Mouse (Mus musculus) forebrain, embryonic 12.5 days (tissue): Measurements from ENCODE around the gene Trip12. TPM values are rescaled to one million over a fixed set of nuclear protein-coding genes. Genes with fewer than 3 reads are reported as not detected.

Source experiments
- ATAC-seq: fragments of 200-750 bp; cut with Nextera tagmentation; 2 replicates; pipeline ENCODE4 v1.8.0; 2017; ENCODE audit warnings: moderate TSS enrichment; ENCODE audit not compliant: low FRiP score
- H3K27ac ChIP-seq: fragments of 300-500 bp; sonication (generic); 2 replicates; pipeline ENCODE4 v1.5.1; 2016; ENCODE audit warnings: mild to moderate bottlenecking
- H3K27me3 ChIP-seq: fragments of 300-500 bp; sonication (generic); 2 replicates; pipeline ENCODE4 v1.6.1; 2016; ENCODE audit warnings: mild to moderate bottlenecking
- H3K36me3 ChIP-seq: fragments of 300-500 bp; sonication (generic); replicated peaks from 2 replicates; pipeline ENCODE4 v1.6.1; 2016; ENCODE audit warnings: mild to moderate bottlenecking
- H3K4me1 ChIP-seq: fragments of 300-500 bp; sonication (generic); 2 replicates; pipeline ENCODE4 v1.6.1; 2016
- H3K4me2 ChIP-seq: fragments of 300-500 bp; sonication (generic); 2 replicates; pipeline ENCODE4 v1.6.1; 2016; ENCODE audit warnings: mild to moderate bottlenecking, moderate library complexity
- H3K4me3 ChIP-seq: fragments of 300-500 bp; sonication (generic); replicated peaks from 2 replicates; pipeline ENCODE4 v1.5.1; 2016; ENCODE audit warnings: mild to moderate bottlenecking
- H3K9ac ChIP-seq: fragments of 300-500 bp; sonication (generic); 2 replicates; pipeline ENCODE4 v1.6.1; 2016; ENCODE audit warnings: mild to moderate bottlenecking
- H3K9me3 ChIP-seq: fragments of 300-500 bp; sonication (generic); 2 replicates; pipeline ENCODE4 v1.6.1; 2016
- WGBS: fragments of 180-500 bp; shearing (Covaris S2); methylation state at CpG from one replicate; pipeline ENCODE4 v1.1.7; 2016; 5-methylcytosine and 5-hydroxymethylcytosine counted together
- polyA plus RNA-seq: library from polyadenylated mRNA; unstranded; fragments of >200 nt; fragmentation: Nextera tagmentation; extraction: Ambion mirVana; gene quantifications from 2 replicates; pipeline ENCODE4 v1.2.1, GENCODE M21; 2016

Gene Trip12
- polyA plus RNA-seq, 1 experiment from 2014 or later = 108 TPM

DNA sequence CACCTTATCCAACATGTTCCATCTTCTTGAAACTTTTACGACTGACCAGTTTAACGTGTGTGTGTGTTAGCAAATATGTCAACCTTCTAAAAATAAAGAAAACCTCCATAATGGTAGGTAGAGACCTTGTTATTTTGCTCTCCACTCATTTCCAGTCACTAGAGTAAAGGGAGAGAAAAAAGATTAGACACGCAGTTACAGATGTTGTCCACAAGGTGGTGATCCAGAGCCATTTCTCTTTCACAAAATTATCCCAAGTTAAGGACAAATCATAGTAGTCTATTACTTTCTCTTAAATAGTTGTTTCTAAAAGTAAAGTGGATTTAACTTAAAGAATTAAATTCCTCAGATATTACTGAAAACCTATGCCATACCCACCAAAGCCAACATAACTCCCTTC lies 106.5 kb downstream of the Trip12 start:
- H3K4me2 ChIP-seq = no peak overlapping the region
- peaks cover 49% of the 10 kb centered on the region for H3K36me3 ChIP-seq
- no peaks in the 10 kb centered on the region for H3K9me3 ChIP-seq
- H3K27me3 ChIP-seq = no peaks in the 10 kb centered on the region
- ATAC-seq = no peak
- no peaks in the 10 kb centered on the region for H3K4me1 ChIP-seq
- H3K27ac ChIP-seq = no peak overlapping the region
- H3K4me3 ChIP-seq = no peak overlapping the region
- WGBS = 70% methylated on average over 3 of the region's 3 CpGs
- no peak overlapping the region for H3K9ac ChIP-seq

DNA sequence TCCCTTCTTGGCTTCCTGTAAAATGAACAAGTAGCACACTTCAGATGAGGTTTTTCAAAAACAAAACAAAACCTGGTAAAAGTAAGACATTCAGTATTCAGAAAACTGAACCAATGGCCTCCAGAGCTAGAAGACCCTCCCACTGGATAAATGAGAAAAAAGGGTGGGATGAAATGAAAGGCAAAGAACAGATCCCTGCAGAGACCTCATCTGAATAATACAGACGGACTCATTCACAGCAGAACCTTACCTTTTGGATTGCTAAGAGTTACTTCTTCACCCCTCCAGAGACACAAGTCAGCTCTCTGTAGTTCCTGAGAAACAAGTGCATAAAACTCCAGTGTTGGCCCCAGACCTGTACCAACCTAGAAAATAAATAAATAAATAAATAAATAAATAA lies 108.6 kb downstream of the Trip12 start:
- no peaks in the 10 kb centered on the region for H3K9me3 ChIP-seq
- WGBS = 83% methylated on average over 1 of the region's 1 CpGs
- H3K27ac ChIP-seq = no peak overlapping the region
- peaks cover 47% of the 10 kb centered on the region for H3K36me3 ChIP-seq
- H3K4me1 ChIP-seq = no peaks in the 10 kb centered on the region
- H3K27me3 ChIP-seq = no peaks in the 10 kb centered on the region
- no peak overlapping the region for H3K4me3 ChIP-seq
- no peak for ATAC-seq
- no peak overlapping the region for H3K4me2 ChIP-seq
- H3K9ac ChIP-seq = no peak overlapping the region

GRCm38 (mm10) chr1:84722841-84723240 lies 117.5 kb downstream of the Trip12 start:
- Histone ChIP-seq H3K9me3 (no peaks in the 10 kb centered on the region), H3K4me3 (no peak overlapping the region), H3K9ac (no peak overlapping the region), H3K27ac (no peak overlapping the region), H3K27me3 (no peaks in the 10 kb centered on the region), H3K4me1 (no peaks in the 10 kb centered on the region), H3K36me3 (peaks cover 54% of the 10 kb centered on the region), H3K4me2 (no peak overlapping the region)
- ATAC-seq = no peak

DNA sequence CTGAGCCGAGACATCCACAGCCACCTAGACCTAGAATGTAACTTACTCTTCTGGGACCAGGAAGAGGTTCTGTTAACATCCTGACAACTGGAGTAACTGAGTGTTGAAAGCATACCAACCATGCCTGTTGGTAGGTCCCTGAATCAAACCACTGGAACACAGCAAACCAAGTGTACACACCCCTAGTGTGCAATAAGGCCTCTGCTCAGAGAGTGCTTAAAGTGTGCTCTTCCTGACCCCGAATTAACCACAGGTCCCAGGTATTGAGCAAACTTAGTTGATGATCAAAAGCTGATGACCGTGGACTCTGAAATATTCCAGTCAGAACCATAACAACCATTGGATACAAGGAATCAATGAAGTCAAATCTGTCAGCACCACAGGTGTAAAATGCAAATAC lies 117.9 kb downstream of the Trip12 start:
- Histone ChIP-seq H3K4me2 (no peak overlapping the region), H3K4me1 (no peaks in the 10 kb centered on the region), H3K27ac (no peak overlapping the region), H3K9ac (no peak overlapping the region), H3K27me3 (no peaks in the 10 kb centered on the region), H3K9me3 (no peaks in the 10 kb centered on the region), H3K4me3 (no peak overlapping the region), H3K36me3 (peaks cover 50% of the 10 kb centered on the region)
- whole genome bisulfite sequencing = 95% methylated on average over 3 of the region's 3 CpGs
- no peak for ATAC-seq

GRCm38 (mm10) chr1:84721942-84722341 lies 118.4 kb downstream of the Trip12 start:
- Histone ChIP-seq H3K9ac (no peak overlapping the region), H3K4me1 (no peaks in the 10 kb centered on the region), H3K27me3 (no peaks in the 10 kb centered on the region), H3K9me3 (no peaks in the 10 kb centered on the region), H3K27ac (no peak overlapping the region), H3K4me3 (no peak overlapping the region), H3K36me3 (peaks cover 46% of the 10 kb centered on the region), H3K4me2 (no peak overlapping the region)
- 0 out of 2 replicates have a peak, but pooled peaks have one; percentile 35 for ATAC-seq
- WGBS = 94% methylated on average over 3 of the region's 3 CpGs

DNA sequence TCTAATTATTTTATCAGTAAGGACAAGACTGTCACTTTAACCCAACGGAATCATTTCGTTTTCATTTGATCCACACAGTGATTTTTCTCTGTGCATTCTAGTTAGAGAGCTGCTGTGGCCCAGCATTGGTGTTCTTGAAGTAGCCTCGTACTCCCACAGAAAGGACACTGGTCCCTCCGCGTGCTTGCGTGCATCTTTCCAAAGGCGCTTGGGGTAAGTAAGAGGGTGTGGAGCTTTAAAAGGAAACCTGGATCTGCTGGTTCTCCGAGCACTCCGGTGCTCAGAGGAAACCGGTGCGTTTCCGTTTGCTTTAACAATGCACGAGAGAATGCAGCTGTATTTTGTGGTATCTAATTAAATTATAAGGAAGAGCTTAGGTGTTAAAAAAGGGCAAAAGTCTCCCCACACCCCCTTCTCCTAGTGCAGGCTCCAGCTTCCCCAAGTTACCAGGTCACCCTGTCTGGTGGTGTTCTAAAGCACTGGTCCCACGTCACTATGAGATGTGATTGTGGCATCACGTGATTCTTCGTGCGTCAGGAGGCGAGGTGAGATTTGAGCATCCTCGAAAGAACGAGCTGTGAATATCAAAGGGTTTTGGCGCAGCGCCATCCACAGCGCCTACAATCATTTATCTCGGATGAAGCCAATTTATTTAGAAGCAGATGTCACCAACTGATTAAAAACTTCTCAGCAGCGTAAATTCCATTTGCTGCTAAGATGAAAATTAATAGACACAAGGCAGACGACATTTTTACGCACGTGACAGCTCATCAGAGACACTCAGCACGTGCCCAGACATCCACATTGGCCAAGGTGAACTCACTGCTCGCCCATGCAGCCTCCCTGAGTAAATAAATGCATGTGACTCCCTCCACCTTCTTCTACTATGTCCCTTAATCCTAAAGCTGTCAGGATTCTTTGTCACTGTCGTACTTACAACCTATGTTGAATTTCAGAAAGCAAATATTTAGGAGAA lies 130.2 kb downstream of the Trip12 start:
- H3K27me3 ChIP-seq = no peaks in the 10 kb centered on the region; the same call in 1 of the 2 replicates
- peak overlapping the region; percentile 46; the same call in 1 of the 2 replicates for H3K27ac ChIP-seq
- peak overlapping the region; percentile 57 for H3K4me2 ChIP-seq
- H3K9me3 ChIP-seq = no peaks in the 10 kb centered on the region
- no peaks in the 10 kb centered on the region for H3K36me3 ChIP-seq
- ATAC-seq = peak; percentile 87
- peak overlapping the region; percentile 33 for H3K4me3 ChIP-seq
- H3K4me1 ChIP-seq = 0 out of 2 replicates have a peak, but pooled peaks cover 4% of the 10 kb centered on the region
- WGBS = 16% methylated on average over 31 of the region's 31 CpGs
- peak overlapping the region; percentile 40 for H3K9ac ChIP-seq

DNA sequence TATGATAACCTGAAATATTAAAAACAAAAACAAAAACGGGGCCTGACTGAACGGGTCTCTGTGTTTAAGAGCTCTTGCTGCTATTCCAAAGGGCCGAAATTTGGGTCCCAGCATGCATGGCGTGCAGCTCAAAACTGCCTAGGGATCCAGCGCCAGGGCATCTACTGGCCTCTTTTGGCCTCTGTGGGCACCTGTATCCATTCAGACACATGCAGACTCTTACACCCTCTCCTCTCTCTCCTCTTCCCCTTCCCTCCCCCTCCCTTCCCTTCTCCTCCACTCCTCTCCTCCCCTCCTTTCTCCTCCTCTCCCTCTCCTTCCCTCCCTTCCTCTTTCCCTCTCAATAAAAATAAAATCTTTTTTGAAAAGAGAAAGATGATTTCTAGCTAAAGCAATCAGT lies 130.9 kb downstream of the Trip12 start:
- Histone ChIP-seq H3K4me1 (0 out of 2 replicates have a peak, but pooled peaks cover 4% of the 10 kb centered on the region), H3K9ac (peak overlapping the region; percentile 40; the same call in 1 of the 2 replicates), H3K4me3 (peak overlapping the region; percentile 33), H3K36me3 (no peaks in the 10 kb centered on the region), H3K27me3 (no peaks in the 10 kb centered on the region; the same call in 1 of the 2 replicates), H3K9me3 (no peaks in the 10 kb centered on the region), H3K27ac (no peak overlapping the region), H3K4me2 (peak overlapping the region; percentile 57)
- ATAC-seq = peak; percentile 59; the same call in 1 of the 2 replicates
- 33% methylated on average over 5 of the region's 5 CpGs for WGBS

GRCm38 (mm10) chr1:84700254-84700653 lies 140.1 kb downstream of the Trip12 start:
- no peak overlapping the region for H3K27ac ChIP-seq
- 99% methylated on average over 6 of the region's 6 CpGs for WGBS
- no peak for ATAC-seq
- no peak overlapping the region for H3K4me2 ChIP-seq
- H3K9me3 ChIP-seq = no peaks in the 10 kb centered on the region
- peaks cover 2% of the 10 kb centered on the region; the same call in 1 of the 2 replicates for H3K27me3 ChIP-seq
- peaks cover 13% of the 10 kb centered on the region; the same call in 1 of the 2 replicates for H3K4me1 ChIP-seq
- H3K4me3 ChIP-seq = no peak overlapping the region
- H3K36me3 ChIP-seq = no peaks in the 10 kb centered on the region
- H3K9ac ChIP-seq = no peak overlapping the region

DNA sequence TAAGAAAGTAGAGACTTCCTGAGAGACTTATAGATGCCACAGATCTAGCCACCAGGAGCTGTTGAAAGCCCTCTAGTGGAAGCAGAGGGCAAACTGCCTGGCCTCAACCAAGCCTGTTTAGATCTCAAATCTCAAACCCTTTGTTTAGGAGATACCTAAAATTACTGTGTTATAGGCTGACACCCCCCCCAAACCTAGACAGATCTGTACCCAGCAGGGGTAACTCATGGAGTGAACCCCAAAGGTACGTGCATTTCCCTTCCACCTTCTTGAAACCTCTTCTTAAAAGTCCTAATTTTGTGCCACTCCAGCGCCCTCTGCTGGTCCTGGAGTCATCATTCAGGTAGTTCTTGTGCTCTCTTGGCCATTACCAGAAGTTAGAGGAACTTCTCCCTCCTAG lies 143.2 kb downstream of the Trip12 start:
- Histone ChIP-seq H3K27ac (no peak overlapping the region), H3K4me1 (peaks cover 20% of the 10 kb centered on the region), H3K27me3 (peaks cover 13% of the 10 kb centered on the region; the same call in 1 of the 2 replicates), H3K9me3 (no peaks in the 10 kb centered on the region), H3K4me3 (no peak overlapping the region), H3K36me3 (no peaks in the 10 kb centered on the region), H3K4me2 (no peak overlapping the region), H3K9ac (no peak overlapping the region)
- WGBS = 2% methylated on average over 2 of the region's 2 CpGs
- ATAC-seq = peak; percentile 27

- H3K9me3 ChIP-seq = no peaks in the 10 kb centered on the region
- WGBS = under 1% methylated on average over 68 of the region's 75 CpGs
- H3K4me1 ChIP-seq = peaks cover 20% of the 10 kb centered on the region
- peak within 1 kb of the TSS; percentile 73 for H3K4me3 ChIP-seq
- H3K36me3 ChIP-seq = no peaks in the 10 kb centered on the region
- peaks cover 13% of the 10 kb centered on the region; the same call in 1 of the 2 replicates for H3K27me3 ChIP-seq
- peak within 1 kb of the TSS; percentile 90 for H3K27ac ChIP-seq
- peak within 1 kb of the TSS; percentile 73 for H3K9ac ChIP-seq
- peak within 1 kb of the TSS; percentile 91 for H3K4me2 ChIP-seq
- ATAC-seq = peak; percentile 92
Observed at GRCm38 (mm10) chr1:84695517-84696411, 144.6 kb downstream of the Trip12 start, which contains the start of gene Dner. Dner (minus strand) TSS chr1:84696221.

DNA sequence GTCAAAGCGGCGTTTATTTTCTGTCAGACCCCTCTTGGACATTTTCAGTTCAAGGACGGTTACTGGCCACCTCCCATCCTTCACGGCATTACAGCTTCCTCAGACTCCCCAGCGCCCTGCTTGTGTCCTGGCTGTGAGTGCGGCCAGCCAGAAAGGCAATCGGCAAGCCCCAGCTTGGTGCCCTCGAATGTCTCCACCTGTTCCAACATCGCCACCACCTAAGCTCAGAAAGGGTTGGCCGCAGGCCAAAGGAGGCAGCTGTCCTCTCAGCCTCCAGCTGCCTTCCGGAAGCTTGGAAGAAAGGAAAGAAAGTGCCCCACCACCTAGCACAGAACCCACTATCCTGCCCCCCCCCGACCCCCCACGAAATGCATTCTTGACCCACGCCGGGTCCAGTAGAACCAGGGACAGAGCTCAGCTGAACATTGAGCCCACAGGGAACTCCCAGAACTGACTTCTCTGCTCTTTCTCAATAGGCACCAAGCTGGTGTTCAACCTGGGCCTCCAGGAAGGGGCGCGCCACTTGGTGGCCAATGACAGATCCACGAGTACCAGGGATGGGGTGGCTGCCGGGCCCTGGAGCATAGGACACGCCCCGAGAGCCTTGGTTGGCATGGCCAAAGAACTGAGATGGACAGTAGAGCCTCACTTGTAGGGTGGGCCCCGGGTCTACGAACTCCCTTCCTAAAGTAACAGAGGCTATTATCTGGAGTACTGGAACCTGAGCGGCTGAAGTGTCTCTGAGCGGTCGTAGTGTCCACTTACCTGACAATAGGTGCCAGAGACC lies 145.4 kb downstream of the Trip12 start:
- H3K27ac ChIP-seq = peak overlapping the region; percentile 90
- H3K9ac ChIP-seq = peak overlapping the region; percentile 73
- H3K4me1 ChIP-seq = peaks cover 20% of the 10 kb centered on the region
- no peaks in the 10 kb centered on the region for H3K36me3 ChIP-seq
- peak overlapping the region; percentile 73 for H3K4me3 ChIP-seq
- peak; percentile 63 for ATAC-seq
- H3K27me3 ChIP-seq = peaks cover 13% of the 10 kb centered on the region; the same call in 1 of the 2 replicates
- H3K4me2 ChIP-seq = peak overlapping the region; percentile 91
- 11% methylated on average over 26 of the region's 26 CpGs for WGBS
- no peaks in the 10 kb centered on the region for H3K9me3 ChIP-seq
